Mouse (Mus musculus) midbrain, postnatal 0 days (tissue): ENCODE measurements around the gene Galnt2. TPM values are rescaled to one million over a fixed set of nuclear protein-coding genes. Genes with fewer than 3 reads are reported as not detected.
A peak's percentile ranks its signal among the peaks of the same experiment; 100 is the strongest.

ENCODE experiments used
- ATAC-seq: fragments of 200-750 bp; cut with Nextera tagmentation; 2 replicates; pipeline ENCODE4 v1.8.0; 2017; ENCODE audit warnings: moderate number of reproducible peaks, mild to moderate bottlenecking, moderate TSS enrichment, moderate library complexity; ENCODE audit not compliant: low FRiP score
- DNase-seq: peaks from one replicate; pipeline ENCODE4 v3.0.0-alpha.2; 2015; ENCODE audit warnings: low spot score
- H3K27ac ChIP-seq: fragments of 300-500 bp; sonication (generic); 2 replicates; pipeline ENCODE4 v1.5.1; 2014; ENCODE audit warnings: low read depth, mild to moderate bottlenecking, low read length, mixed read lengths
- H3K27me3 ChIP-seq: fragments of 300-500 bp; sonication (generic); 2 replicates; pipeline ENCODE4 v1.6.1; 2014; ENCODE audit warnings: low read length, control low read depth, mixed read lengths; ENCODE audit not compliant: insufficient read depth
- H3K36me3 ChIP-seq: fragments of 300-500 bp; sonication (generic); 2 replicates; pipeline ENCODE4 v1.6.1; 2014; ENCODE audit warnings: low read length, control low read depth, mixed read lengths; ENCODE audit not compliant: insufficient read depth
- H3K4me1 ChIP-seq: fragments of 300-500 bp; sonication (generic); 2 replicates; pipeline ENCODE4 v1.6.1; 2014; ENCODE audit warnings: mild to moderate bottlenecking, control low read depth, antibody characterized with exemption, low read length, mixed read lengths; ENCODE audit not compliant: insufficient read depth
- H3K4me2 ChIP-seq: fragments of 300-500 bp; sonication (generic); 2 replicates; pipeline ENCODE4 v1.6.1; 2014; ENCODE audit warnings: low read depth, mild to moderate bottlenecking, low read length, mixed read lengths; ENCODE audit not compliant: poor library complexity, severe bottlenecking
- H3K4me3 ChIP-seq: fragments of 300-500 bp; sonication (generic); 2 replicates; pipeline ENCODE4 v1.5.1; 2014; ENCODE audit warnings: low read depth, mild to moderate bottlenecking, low read length, moderate library complexity
- H3K9ac ChIP-seq: fragments of 300-500 bp; sonication (generic); replicated peaks from 2 replicates; pipeline ENCODE4 v1.6.1; 2014; ENCODE audit warnings: mild to moderate bottlenecking, low read length, moderate library complexity, mixed read lengths; ENCODE audit not compliant: poor library complexity, severe bottlenecking
- H3K9me3 ChIP-seq: fragments of 300-500 bp; sonication (generic); 2 replicates; pipeline ENCODE4 v1.6.1; 2016; ENCODE audit warnings: low read length, control low read depth
- CTCF ChIP-seq: IDR thresholded peaks from 2 replicates; pipeline ENCODE4 v1.5.1; 2016; ENCODE audit warnings: antibody characterized with exemption, mild to moderate bottlenecking
- WGBS: fragments of 180-500 bp; shearing (Covaris S2); extraction: QIAGEN DNeasy Blood & Tissue Kit; methylation state at CpG from one replicate; pipeline ENCODE4 v1.1.7; 2014; 5-methylcytosine and 5-hydroxymethylcytosine counted together
- polyA plus RNA-seq: library from polyadenylated mRNA; unstranded; fragments of >200 nt; fragmentation: Nextera tagmentation; extraction: Ambion mirVana; gene quantifications from 2 replicates; pipeline ENCODE4 v1.2.1, GENCODE M21; 2015
- total RNA-seq: library from RNA; depleted of rRNA; stranded (reverse); fragments of >200 nt; gene quantifications from 2 replicates; pipeline ENCODE4 v1.2.3, GENCODE M21; 2014

Gene Galnt2
- total and polyA plus RNA-seq, 2 experiments from 2014 or later: 51.3 to 65.4 TPM

DNA sequence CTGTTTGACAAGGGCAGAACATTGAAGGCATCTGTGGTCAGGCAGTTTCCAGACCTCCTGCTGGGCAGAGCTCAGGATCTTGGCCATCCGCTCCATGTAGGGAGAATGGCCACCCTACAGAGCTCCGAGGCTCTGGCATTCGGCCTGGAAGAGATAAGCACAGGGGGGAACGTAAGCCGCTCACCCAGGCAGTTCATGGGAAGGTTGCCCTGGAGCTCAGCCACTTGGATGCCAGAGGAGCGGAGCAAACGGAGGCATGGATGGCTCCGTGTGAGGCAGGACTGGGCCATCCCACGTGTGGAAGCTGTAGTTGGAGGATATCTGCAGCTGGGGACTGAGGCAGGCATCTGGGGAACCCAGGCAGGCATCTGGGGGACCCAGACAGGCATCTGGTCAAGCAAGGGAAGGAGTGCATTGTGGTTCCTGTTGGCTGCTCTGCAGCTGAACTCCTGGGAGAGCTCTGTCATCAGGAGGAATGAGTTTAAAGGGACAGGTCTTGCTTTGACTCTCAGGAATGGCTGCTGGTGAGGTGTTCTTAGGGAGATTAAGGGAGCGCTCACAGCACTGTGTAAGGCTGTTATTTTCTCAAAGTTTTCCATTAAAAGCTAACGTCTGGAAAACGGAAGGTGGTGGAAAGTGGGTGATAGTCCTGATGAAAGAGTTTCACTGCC is 85.4 kb downstream of the Galnt2 start:
- H3K36me3 ChIP-seq: no peaks in the 10 kb centered on the region
- no peak overlapping the region for H3K4me3 ChIP-seq
- DNase-seq (peak; percentile 55), ATAC-seq (0 out of 2 replicates have a peak, but pooled peaks have one; percentile 32)
- 42% methylated on average over 12 of the region's 12 CpGs for WGBS
- no peak for TF ChIP-seq CTCF
- H3K9ac ChIP-seq: no peak overlapping the region
- H3K9me3 ChIP-seq: no peaks in the 10 kb centered on the region
- H3K27ac ChIP-seq: no peak overlapping the region; the same call in 1 of the 2 replicates
- peaks cover 22% of the 10 kb centered on the region for H3K4me1 ChIP-seq
- H3K27me3 ChIP-seq: no peaks in the 10 kb centered on the region
- H3K4me2 ChIP-seq: no peak overlapping the region

DNA sequence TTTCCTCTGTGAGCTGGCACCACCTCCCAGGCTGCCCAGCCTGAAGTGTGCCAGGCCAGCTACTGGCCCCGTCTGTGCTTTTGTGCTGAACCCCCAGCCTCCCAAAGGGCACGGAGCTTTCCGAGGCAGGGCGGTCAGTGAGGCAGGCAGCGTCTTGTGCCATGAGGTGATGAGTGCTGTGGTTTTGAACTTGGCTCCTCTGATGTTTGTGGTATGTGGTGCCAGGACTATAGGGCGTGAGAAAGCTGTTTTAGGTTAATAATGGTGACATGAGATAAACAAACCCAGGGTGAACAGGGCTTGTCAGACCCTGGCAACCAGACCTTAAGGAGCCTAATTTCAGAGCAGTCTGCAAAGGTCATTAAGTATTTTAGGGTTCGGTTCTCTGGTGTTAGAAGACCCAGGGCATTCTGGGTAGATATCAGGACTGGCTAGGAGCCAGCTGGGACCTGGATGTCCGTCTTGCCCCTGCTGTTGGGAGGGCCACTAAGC is 86.0 kb downstream of the Galnt2 start:
- 63% methylated on average over 8 of the region's 8 CpGs for WGBS
- ATAC-seq: no peak

GRCm38 (mm10) chr8:124317821-124318220 is 86.6 kb downstream of the Galnt2 start:
- DNase-seq: no peak
- Histone ChIP-seq H3K9me3 (no peaks in the 10 kb centered on the region), H3K4me2 (no peak overlapping the region), H3K4me3 (no peak overlapping the region), H3K36me3 (no peaks in the 10 kb centered on the region), H3K27me3 (no peaks in the 10 kb centered on the region), H3K27ac (no peak overlapping the region), H3K4me1 (peaks cover 24% of the 10 kb centered on the region), H3K9ac (no peak overlapping the region)
- 64% methylated on average over 6 of the region's 6 CpGs for WGBS
- no peak for ATAC-seq
- TF ChIP-seq CTCF: no peak

More for the DNA sequence above, 86.0 kb downstream of the Galnt2 start:
- Histone ChIP-seq H3K4me1 (peaks cover 24% of the 10 kb centered on the region), H3K9me3 (no peaks in the 10 kb centered on the region), H3K27me3 (no peaks in the 10 kb centered on the region), H3K27ac (no peak overlapping the region), H3K9ac (no peak overlapping the region), H3K4me2 (no peak overlapping the region), H3K4me3 (no peak overlapping the region), H3K36me3 (no peaks in the 10 kb centered on the region)
- no peak for DNase-seq
- no peak for TF ChIP-seq CTCF

- no peaks in the 10 kb centered on the region for H3K9me3 ChIP-seq
- peaks cover 2% of the 10 kb centered on the region; the same call in 1 of the 2 replicates for H3K36me3 ChIP-seq
- no peak overlapping the region for H3K4me3 ChIP-seq
- no peaks in the 10 kb centered on the region for H3K27me3 ChIP-seq
- no peak overlapping the region for H3K9ac ChIP-seq
- H3K4me1 ChIP-seq: peaks cover 24% of the 10 kb centered on the region
- no peak overlapping the region for H3K4me2 ChIP-seq
- WGBS: 63% methylated on average over 11 of the region's 11 CpGs
- H3K27ac ChIP-seq: no peak overlapping the region
- no peak for TF ChIP-seq CTCF
- DNase-seq (peak; percentile 74), ATAC-seq (peak; percentile 35; the same call in 1 of the 2 replicates)
These were observed 87.6 kb downstream of the Galnt2 start for GRCm38 (mm10) chr8:124318612-124319315.

DNA sequence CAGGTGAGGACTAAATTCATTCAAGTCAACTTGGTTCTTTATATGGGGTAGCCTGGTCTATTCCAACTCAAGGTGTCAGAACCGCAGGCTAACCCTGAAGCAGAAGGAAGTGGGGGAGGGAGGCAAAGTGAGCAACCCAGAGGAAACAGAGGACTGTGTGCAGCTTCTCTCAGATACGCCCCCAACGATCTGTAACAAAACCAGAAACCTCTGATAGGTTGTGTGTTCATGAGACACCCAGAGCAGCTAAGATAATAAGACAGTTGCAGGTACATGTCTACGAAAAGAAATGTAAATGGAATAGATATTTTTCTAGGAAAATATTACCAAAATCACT is 88.1 kb downstream of the Galnt2 start:
- peaks cover 24% of the 10 kb centered on the region for H3K4me1 ChIP-seq

More for the DNA sequence above, 88.1 kb downstream of the Galnt2 start:
- 95% methylated on average over 4 of the region's 4 CpGs for WGBS
- no peak for TF ChIP-seq CTCF
- H3K9me3 ChIP-seq: no peaks in the 10 kb centered on the region
- no peak overlapping the region for H3K4me3 ChIP-seq
- H3K4me2 ChIP-seq: no peak overlapping the region
- no peaks in the 10 kb centered on the region for H3K27me3 ChIP-seq
- DNase-seq: no peak
- no peak overlapping the region for H3K27ac ChIP-seq
- no peak for ATAC-seq
- H3K9ac ChIP-seq: no peak overlapping the region
- peaks cover 7% of the 10 kb centered on the region; the same call in 1 of the 2 replicates for H3K36me3 ChIP-seq
